Mouse (Mus musculus): ENCODE measurements around the gene Akap13.

DNA sequence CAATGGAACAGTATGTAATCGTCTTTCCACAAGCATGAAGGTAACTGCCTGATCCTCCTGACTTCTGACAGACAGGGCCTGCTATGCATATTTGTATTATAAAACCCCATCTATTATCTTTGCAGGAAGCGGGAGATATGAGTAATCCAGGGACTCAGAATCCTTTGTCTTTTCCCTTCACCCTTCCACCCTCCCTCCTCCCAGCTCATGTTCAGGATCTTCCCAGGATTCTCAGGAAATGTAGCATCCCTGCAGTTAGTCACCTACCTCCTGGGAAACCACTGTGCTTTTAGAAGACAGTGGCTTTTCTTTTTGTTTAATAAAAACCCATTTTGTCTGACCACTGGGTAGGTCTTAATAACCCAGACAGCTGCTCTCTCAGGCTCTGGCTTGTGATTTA lies 256.1 kb downstream of the Akap13 start:
- TF ChIP-seq CTCF (IDR thresholded peaks at IDR 0.05; ENCODE audit: borderline replicate concordance, insufficient read depth, low read depth, low read length) (no peak), POLR2A (IDR thresholded peaks at IDR 0.05; ENCODE audit: borderline replicate concordance, insufficient read depth, low read length) (no peak)

Measured in cerebellum, adult 2 months (tissue).